Mouse (Mus musculus): ENCODE results near the gene Mapkbp1. TPM values are rescaled to one million over a fixed set of nuclear protein-coding genes. Genes with fewer than 3 reads are reported as not detected.

Mapkbp1 gene
- polyA plus RNA-seq, 1 experiment from 2014 or later: 5.8 TPM

DNA sequence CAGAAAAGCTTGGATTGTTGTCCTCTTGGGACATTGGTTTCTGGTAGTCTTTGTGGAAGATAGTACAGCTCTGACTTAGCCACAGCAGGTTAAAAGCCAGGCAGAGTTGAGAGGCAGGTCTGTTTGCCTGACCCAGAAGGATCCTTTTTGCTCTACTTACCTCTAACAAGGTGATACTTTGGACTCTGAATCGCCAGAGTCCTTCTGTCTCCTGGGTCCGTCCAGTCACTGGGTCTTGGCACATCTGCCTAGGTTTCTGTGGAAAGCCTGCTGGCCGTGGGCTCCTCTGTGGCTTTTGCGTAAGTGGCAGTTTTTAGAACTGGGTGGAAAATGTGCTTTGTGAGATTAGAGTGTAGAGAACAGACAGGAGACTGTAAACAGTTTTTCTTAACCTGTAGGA, 16.5 kb downstream of the Mapkbp1 start:
- no peak for ATAC-seq
- no peak overlapping the region for H3K9ac ChIP-seq (replicated peaks; ENCODE audit: low read depth, low read length)
- H3K9me3 ChIP-seq (ENCODE audit: control insufficient read depth, low read length): no peaks in the 10 kb centered on the region
- H3K27ac ChIP-seq (ENCODE audit: low read length): no peak overlapping the region
- H3K27me3 ChIP-seq (replicated peaks; ENCODE audit: control insufficient read depth, insufficient read depth, low read length): no peaks in the 10 kb centered on the region
- H3K4me3 ChIP-seq (replicated peaks; ENCODE audit: low read length): no peak overlapping the region
- no peaks in the 10 kb centered on the region for H3K4me1 ChIP-seq (replicated peaks; ENCODE audit: control insufficient read depth, insufficient read depth, low read length)
- WGBS: 87% methylated on average over 4 of the region's 4 CpGs
- H3K4me2 ChIP-seq (ENCODE audit: low read length): no peak overlapping the region
- no peaks in the 10 kb centered on the region for H3K36me3 ChIP-seq (ENCODE audit: control insufficient read depth, insufficient read depth)

DNA sequence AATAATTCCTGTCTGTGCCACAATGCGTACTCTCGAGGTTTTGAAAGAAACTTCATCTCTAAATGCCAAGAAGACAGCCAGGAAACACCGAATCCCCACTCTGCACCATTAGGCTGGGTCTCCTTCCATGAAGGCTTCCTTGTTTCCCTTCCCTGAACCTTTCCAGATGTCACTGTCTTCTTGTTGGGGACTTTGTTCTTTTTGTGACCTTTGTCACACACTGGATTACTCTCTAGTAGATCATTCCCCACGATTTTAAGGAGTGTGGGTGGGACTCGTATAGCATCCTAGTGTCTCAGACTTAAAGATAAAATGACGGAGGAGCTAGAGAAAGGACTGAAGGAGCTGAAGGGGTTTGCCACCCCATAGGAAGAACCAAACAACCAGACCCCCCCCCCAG, 18.4 kb downstream of the Mapkbp1 start:
- H3K9me3 ChIP-seq (ENCODE audit: control insufficient read depth, low read length): no peaks in the 10 kb centered on the region
- 89% methylated on average over 6 of the region's 6 CpGs for WGBS
- H3K27me3 ChIP-seq (replicated peaks; ENCODE audit: control insufficient read depth, insufficient read depth, low read length): no peaks in the 10 kb centered on the region
- no peak overlapping the region for H3K4me2 ChIP-seq (ENCODE audit: low read length)
- H3K9ac ChIP-seq (replicated peaks; ENCODE audit: low read depth, low read length): no peak overlapping the region
- H3K4me1 ChIP-seq (replicated peaks; ENCODE audit: control insufficient read depth, insufficient read depth, low read length): no peaks in the 10 kb centered on the region
- no peaks in the 10 kb centered on the region for H3K36me3 ChIP-seq (ENCODE audit: control insufficient read depth, insufficient read depth)
- no peak overlapping the region for H3K4me3 ChIP-seq (replicated peaks; ENCODE audit: low read length)
- H3K27ac ChIP-seq (ENCODE audit: low read length): no peak overlapping the region
- ATAC-seq: no peak

DNA sequence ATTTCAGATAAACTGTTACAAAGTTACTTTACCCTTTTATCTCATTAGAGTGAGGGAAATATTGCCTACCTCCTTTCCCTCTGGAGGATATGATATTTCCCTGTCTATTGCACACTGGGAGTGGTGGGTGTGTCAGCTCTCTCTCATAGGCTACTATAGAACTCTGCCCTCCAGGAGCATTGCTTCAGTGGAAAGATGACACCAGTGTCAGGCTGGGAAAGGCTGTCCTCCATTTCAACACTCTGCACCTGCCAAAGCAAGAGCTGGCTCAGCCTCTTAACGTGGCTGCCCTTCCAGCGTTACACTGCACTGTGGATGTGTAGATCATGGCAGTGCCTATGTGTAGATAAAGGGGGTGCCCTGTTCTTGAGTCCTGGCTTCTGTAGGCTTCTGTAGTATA, 19.9 kb downstream of the Mapkbp1 start:
- Histone ChIP-seq H3K4me1 (replicated peaks; ENCODE audit: control insufficient read depth, insufficient read depth, low read length) (no peaks in the 10 kb centered on the region), H3K27me3 (replicated peaks; ENCODE audit: control insufficient read depth, insufficient read depth, low read length) (no peaks in the 10 kb centered on the region), H3K36me3 (ENCODE audit: control insufficient read depth, insufficient read depth) (no peaks in the 10 kb centered on the region), H3K9me3 (ENCODE audit: control insufficient read depth, low read length) (no peaks in the 10 kb centered on the region), H3K4me3 (replicated peaks; ENCODE audit: low read length) (no peak overlapping the region), H3K4me2 (ENCODE audit: low read length) (no peak overlapping the region), H3K9ac (replicated peaks; ENCODE audit: low read depth, low read length) (no peak overlapping the region), H3K27ac (ENCODE audit: low read length) (no peak overlapping the region)
- 90% methylated on average over 2 of the region's 2 CpGs for WGBS
- no peak for ATAC-seq

DNA sequence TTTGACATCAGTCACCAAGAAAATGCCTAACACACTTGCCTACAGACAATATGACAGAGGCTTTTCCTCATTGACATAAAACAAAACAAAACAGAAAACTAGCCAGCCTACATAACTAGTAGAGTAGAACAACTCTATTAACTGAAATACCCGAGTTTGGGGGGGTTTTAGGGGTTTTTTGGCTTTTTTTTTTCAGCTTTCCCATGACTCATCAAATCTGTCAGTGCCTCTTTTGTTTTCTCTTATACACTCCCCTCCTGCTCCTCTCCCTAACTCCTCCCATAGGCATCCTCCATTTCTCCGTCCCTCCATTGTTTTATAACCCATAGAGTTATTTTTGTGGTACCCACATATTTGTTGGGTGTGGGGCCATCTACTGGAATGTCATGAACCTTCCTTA, 21.0 kb downstream of the Mapkbp1 start:
- 50% methylated on average over 2 of the region's 2 CpGs for WGBS
- Histone ChIP-seq H3K9me3 (ENCODE audit: control insufficient read depth, low read length) (no peaks in the 10 kb centered on the region), H3K9ac (replicated peaks; ENCODE audit: low read depth, low read length) (no peak overlapping the region), H3K4me1 (replicated peaks; ENCODE audit: control insufficient read depth, insufficient read depth, low read length) (no peaks in the 10 kb centered on the region), H3K4me3 (replicated peaks; ENCODE audit: low read length) (no peak overlapping the region), H3K27me3 (replicated peaks; ENCODE audit: control insufficient read depth, insufficient read depth, low read length) (no peaks in the 10 kb centered on the region), H3K36me3 (ENCODE audit: control insufficient read depth, insufficient read depth) (no peaks in the 10 kb centered on the region), H3K4me2 (ENCODE audit: low read length) (no peak overlapping the region), H3K27ac (ENCODE audit: low read length) (no peak overlapping the region)
- no peak for ATAC-seq

DNA sequence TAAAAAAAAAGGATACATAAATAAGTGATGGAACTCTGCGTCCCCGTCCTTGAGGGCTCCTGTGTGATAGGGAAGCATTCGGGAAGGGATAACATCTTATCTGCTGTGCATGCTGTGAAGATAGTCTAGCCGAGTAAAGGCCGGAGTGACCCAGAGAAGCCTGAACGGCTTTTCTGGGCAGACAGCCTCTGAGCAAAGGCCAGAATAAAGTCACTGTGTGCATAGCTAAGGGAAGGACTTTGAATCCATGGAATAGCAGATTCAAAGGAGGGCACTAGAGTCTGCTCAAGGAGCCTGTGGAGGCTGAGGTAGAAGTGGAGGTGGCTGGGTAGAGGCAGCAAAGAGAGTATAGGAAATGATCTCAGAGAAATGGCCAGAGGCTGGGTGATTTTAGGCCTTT, 22.3 kb downstream of the Mapkbp1 start:
- Histone ChIP-seq H3K9ac (replicated peaks; ENCODE audit: low read depth, low read length) (no peak overlapping the region), H3K27me3 (replicated peaks; ENCODE audit: control insufficient read depth, insufficient read depth, low read length) (no peaks in the 10 kb centered on the region), H3K4me2 (ENCODE audit: low read length) (no peak overlapping the region), H3K9me3 (ENCODE audit: control insufficient read depth, low read length) (no peaks in the 10 kb centered on the region), H3K4me3 (replicated peaks; ENCODE audit: low read length) (no peak overlapping the region), H3K4me1 (replicated peaks; ENCODE audit: control insufficient read depth, insufficient read depth, low read length) (no peaks in the 10 kb centered on the region), H3K27ac (ENCODE audit: low read length) (no peak overlapping the region), H3K36me3 (ENCODE audit: control insufficient read depth, insufficient read depth) (peaks cover 2% of the 10 kb centered on the region; the same call in 1 of the 2 replicates)
- 88% methylated on average over 6 of the region's 6 CpGs for WGBS
- no peak for ATAC-seq

DNA sequence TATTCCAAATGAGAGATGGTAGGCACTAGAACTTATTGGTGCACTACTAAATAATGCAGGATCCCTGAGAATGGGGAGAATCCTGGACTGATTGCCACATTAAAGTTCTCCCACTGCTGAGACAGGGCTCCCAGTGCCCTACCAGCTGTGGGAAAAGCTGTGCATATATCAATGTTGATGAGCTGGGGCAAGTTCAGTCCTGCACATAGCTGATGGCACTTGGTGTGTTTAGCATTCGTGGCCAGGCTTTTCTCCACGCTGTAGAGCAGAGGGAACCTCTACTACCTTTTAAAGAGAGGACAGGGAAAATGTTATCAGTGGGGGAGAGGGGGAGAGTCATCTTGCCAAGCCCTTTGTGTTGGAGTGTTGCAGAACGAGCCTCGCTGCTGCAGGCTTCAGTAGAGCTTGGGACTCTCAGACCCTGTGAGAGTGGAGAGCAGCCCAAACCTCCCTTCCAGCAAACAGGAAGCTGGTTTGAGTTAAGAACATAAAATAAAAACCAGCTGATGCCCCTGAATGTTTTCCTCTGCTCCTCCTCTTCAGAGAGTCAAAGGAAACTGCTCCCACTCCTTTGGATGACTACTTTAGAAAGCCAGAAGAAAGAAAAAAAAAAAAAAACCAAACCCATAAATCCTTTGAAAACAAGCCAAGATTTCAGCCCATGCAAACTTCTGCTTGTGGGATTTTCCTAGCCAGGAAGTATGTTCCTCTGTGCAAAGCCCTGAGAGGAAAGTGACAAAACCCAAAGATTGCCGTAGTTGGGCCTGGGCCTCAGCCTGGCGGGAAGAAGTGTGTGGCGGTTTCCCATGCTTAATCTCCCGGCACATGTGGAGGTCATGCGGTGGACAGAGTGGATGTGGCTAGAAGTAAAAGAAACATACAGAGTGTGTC, 23.1 kb downstream of the Mapkbp1 start:
- 70% methylated on average over 9 of the region's 9 CpGs for WGBS
- H3K9me3 ChIP-seq (ENCODE audit: control insufficient read depth, low read length): no peaks in the 10 kb centered on the region
- peak overlapping the region; percentile 27 for H3K27ac ChIP-seq (ENCODE audit: low read length)
- no peak for ATAC-seq
- peak overlapping the region; percentile 11; the same call in 1 of the 2 replicates for H3K9ac ChIP-seq (replicated peaks; ENCODE audit: low read depth, low read length)
- no peaks in the 10 kb centered on the region for H3K4me1 ChIP-seq (replicated peaks; ENCODE audit: control insufficient read depth, insufficient read depth, low read length)
- no peak overlapping the region for H3K4me3 ChIP-seq (replicated peaks; ENCODE audit: low read length)
- no peak overlapping the region for H3K4me2 ChIP-seq (ENCODE audit: low read length)
- peaks cover 2% of the 10 kb centered on the region; the same call in 1 of the 2 replicates for H3K36me3 ChIP-seq (ENCODE audit: control insufficient read depth, insufficient read depth)
- H3K27me3 ChIP-seq (replicated peaks; ENCODE audit: control insufficient read depth, insufficient read depth, low read length): no peaks in the 10 kb centered on the region

DNA sequence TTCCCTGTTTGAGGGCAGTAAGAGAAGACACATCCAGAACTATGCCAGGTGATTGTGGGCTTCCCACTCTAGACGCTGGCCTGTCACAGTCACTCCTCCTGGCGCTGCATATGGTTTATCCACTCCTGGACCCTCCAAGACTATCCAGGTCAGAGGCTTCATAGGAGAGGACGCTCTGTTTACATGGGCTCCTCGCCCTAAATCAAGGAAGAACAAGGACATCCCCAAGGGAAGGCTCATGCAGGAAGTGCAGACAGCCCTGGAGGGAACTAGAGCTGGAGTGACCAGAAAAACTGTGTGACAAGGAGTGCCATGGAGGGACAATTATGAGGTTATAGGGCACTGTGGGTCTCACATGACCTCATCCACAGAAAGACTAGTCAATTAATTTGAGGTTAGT, 24.9 kb downstream of the Mapkbp1 start:
- Histone ChIP-seq H3K9me3 (ENCODE audit: control insufficient read depth, low read length) (no peaks in the 10 kb centered on the region), H3K9ac (replicated peaks; ENCODE audit: low read depth, low read length) (no peak overlapping the region), H3K4me3 (replicated peaks; ENCODE audit: low read length) (no peak overlapping the region), H3K4me1 (replicated peaks; ENCODE audit: control insufficient read depth, insufficient read depth, low read length) (no peaks in the 10 kb centered on the region), H3K27me3 (replicated peaks; ENCODE audit: control insufficient read depth, insufficient read depth, low read length) (no peaks in the 10 kb centered on the region), H3K36me3 (ENCODE audit: control insufficient read depth, insufficient read depth) (peaks cover 2% of the 10 kb centered on the region; the same call in 1 of the 2 replicates), H3K27ac (ENCODE audit: low read length) (no peak overlapping the region), H3K4me2 (ENCODE audit: low read length) (no peak overlapping the region)
- WGBS: 83% methylated on average over 4 of the region's 4 CpGs
- no peak for ATAC-seq

DNA sequence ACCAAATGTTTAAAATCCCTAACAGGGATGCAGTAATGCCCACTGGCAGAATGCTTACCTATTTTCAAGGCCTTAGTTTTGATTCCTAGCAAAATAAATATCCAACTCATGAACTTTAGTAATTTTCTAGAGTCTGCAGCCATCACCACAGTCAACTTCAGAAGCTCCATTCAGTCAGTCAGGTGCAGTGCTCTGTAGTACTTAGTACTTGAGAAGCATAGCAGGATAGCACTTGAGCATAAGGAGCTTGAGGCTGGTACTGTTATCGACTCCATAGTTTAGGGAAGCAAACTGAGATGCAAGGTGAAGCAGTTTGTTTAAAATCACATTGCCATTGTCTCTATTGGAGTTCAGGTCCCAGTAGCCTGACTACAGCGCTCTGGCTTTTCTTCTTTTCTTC, 27.2 kb downstream of the Mapkbp1 start:
- no peak overlapping the region for H3K27ac ChIP-seq (ENCODE audit: low read length)
- H3K4me1 ChIP-seq (replicated peaks; ENCODE audit: control insufficient read depth, insufficient read depth, low read length): no peaks in the 10 kb centered on the region
- WGBS: 98% methylated on average over 2 of the region's 2 CpGs
- H3K27me3 ChIP-seq (replicated peaks; ENCODE audit: control insufficient read depth, insufficient read depth, low read length): no peaks in the 10 kb centered on the region
- H3K36me3 ChIP-seq (ENCODE audit: control insufficient read depth, insufficient read depth): peaks cover 2% of the 10 kb centered on the region; the same call in 1 of the 2 replicates
- H3K4me2 ChIP-seq (ENCODE audit: low read length): no peak overlapping the region
- no peak for ATAC-seq
- H3K9ac ChIP-seq (replicated peaks; ENCODE audit: low read depth, low read length): no peak overlapping the region
- no peak overlapping the region for H3K4me3 ChIP-seq (replicated peaks; ENCODE audit: low read length)
- H3K9me3 ChIP-seq (ENCODE audit: control insufficient read depth, low read length): no peaks in the 10 kb centered on the region

DNA sequence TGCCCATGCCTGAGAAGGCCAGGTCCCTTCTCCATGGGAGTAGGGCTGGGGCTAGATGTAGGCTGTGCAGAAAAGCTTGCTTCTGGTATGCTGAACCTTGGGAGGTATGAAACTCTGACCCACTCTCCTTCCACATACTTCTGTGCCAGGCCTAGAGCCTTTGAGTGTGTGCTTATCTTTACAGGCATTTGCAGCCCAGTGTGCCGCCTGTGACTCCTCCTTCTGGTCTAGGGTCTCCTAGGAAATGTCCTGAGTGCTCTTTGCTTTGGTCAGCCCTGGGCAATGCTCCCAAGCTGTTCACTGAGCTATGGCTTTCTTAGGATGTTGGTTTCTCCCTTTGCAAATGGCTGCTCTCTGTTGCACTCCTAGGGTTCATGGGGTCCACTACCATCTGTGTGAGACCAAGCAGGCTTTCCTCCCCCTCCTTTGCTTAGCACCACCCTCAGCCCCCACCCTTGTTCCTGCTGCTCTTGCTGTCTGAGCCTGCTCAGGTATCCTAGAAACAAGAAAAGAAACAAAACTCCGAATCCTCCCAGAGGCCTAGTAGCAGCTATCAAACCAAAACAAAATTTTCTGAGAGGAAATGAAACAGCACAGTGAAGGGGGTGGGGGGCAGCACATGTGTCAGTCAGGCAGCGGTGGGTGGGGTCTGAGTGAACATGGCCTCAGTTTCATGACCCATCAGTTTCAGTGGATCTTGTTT, 28.5 kb downstream of the Mapkbp1 start:
- no peak overlapping the region for H3K4me3 ChIP-seq (replicated peaks; ENCODE audit: low read length)
- 80% methylated on average over 3 of the region's 3 CpGs for WGBS
- H3K4me1 ChIP-seq (replicated peaks; ENCODE audit: control insufficient read depth, insufficient read depth, low read length): no peaks in the 10 kb centered on the region
- no peak for ATAC-seq
- peaks cover 2% of the 10 kb centered on the region; the same call in 1 of the 2 replicates for H3K36me3 ChIP-seq (ENCODE audit: control insufficient read depth, insufficient read depth)
- no peak overlapping the region for H3K4me2 ChIP-seq (ENCODE audit: low read length)
- no peaks in the 10 kb centered on the region for H3K9me3 ChIP-seq (ENCODE audit: control insufficient read depth, low read length)
- H3K27ac ChIP-seq (ENCODE audit: low read length): no peak overlapping the region
- no peaks in the 10 kb centered on the region for H3K27me3 ChIP-seq (replicated peaks; ENCODE audit: control insufficient read depth, insufficient read depth, low read length)
- H3K9ac ChIP-seq (replicated peaks; ENCODE audit: low read depth, low read length): no peak overlapping the region
